Mouse (Mus musculus) naive thymus-derived CD4-positive, alpha-beta T cell, adult 2 months (primary cell): Measurements from ENCODE around the gene Rxylt1.

Experiments
- DNase-seq: peaks from one replicate; pipeline ENCODE4 v3.0.0-alpha.2; 2011; ENCODE audit warnings: low read depth

Rxylt1 gene

GRCm38 (mm10) chr10:122044926-122045325 is 52.2 kb downstream of the Rxylt1 start:
- DNase-seq = no peak

GRCm38 (mm10) chr10:122040372-122040771 is 56.8 kb downstream of the Rxylt1 start:
- peak; percentile 49 for DNase-seq

DNA sequence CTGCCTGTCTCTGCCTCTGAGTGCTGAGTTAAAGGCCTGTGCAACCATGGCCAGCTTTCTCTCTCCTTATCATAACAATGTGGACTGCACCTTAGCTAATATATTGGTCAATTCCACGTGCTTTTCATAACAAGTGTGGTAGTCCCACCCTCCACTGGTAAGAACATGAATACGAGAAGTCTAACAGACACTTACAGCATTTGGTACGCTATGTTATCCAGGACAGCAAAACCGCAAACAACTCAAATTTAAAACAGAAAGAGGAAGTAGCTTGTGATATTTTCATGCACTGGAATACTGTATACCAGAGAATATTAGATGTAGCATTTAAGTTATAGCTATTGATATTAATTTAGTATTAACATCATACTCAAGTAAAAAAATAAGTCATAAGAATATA is 57.6 kb downstream of the Rxylt1 start:
- no peak for DNase-seq

DNA sequence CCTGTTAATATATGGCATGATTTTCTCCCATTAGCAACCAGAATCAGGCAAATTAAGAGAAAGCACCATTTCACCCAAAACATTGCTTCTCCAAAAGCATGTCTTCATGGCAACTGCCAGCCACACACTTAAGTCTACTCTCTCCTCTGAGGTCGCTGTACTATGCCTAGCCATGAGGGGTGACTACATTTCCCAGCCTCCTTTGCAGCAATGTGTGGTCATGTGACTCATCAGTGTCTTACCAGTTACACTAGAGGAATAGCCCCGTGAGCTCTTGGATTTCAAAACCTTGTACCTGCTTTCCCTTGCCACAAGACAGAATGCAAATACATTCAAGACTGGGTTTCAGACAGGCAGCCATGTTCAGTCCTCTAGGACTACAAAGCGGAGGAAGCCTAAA is 58.6 kb downstream of the Rxylt1 start:
- DNase-seq = peak; percentile 26

DNA sequence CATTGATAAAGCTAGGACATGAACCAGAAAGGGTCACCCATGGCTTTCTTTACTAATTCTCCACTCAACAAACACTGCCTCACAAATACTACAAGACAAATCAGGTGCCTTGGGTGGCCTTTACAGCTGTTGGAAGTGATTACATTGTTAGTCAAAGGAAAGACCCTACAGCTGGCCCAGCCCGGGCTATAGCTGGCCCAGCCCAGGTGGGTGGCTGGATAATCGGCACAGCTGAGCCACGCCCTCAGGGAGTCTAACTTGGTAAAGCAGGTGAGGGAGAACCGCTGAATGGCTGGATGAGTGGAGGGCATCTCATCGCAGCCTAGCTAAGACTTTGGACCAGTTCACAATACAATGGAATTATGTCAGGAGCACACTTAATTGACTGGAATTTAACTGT is 63.9 kb downstream of the Rxylt1 start:
- no peak for DNase-seq

GRCm38 (mm10) chr10:122030420-122030819 is 66.8 kb downstream of the Rxylt1 start:
- DNase-seq = no peak

- DNase-seq = no peak
Observed at GRCm38 (mm10) chr10:122029738-122030137, 67.4 kb downstream of the Rxylt1 start.
